Mouse (Mus musculus) lung, postnatal 0 days (tissue): Measurements from ENCODE around the gene Ncor2. TPM values are rescaled to one million over a fixed set of nuclear protein-coding genes. Genes with fewer than 3 reads are reported as not detected.

ENCODE experiments used
- ATAC-seq: fragments of 200-750 bp; cut with Nextera tagmentation; 2 replicates; pipeline ENCODE4 v1.8.0; 2017; ENCODE audit warnings: moderate library complexity
- DNase-seq: peaks from one replicate; pipeline ENCODE4 v3.0.0-alpha.2; 2016; ENCODE audit warnings: low spot score
- H3K27ac ChIP-seq: fragments of 300-500 bp; sonication (generic); 2 replicates; pipeline ENCODE4 v1.5.1; 2014; ENCODE audit warnings: antibody characterized with exemption, mild to moderate bottlenecking, low read length, mixed read lengths
- H3K27me3 ChIP-seq: fragments of 300-500 bp; sonication (generic); replicated peaks from 2 replicates; pipeline ENCODE4 v1.6.1; 2014; ENCODE audit warnings: low read length, mixed read lengths; ENCODE audit not compliant: insufficient read depth
- H3K36me3 ChIP-seq: fragments of 300-500 bp; sonication (generic); 2 replicates; pipeline ENCODE4 v1.6.1; 2014; ENCODE audit warnings: low read length, mixed read lengths; ENCODE audit not compliant: insufficient read depth
- H3K4me1 ChIP-seq: fragments of 300-500 bp; sonication (generic); 2 replicates; pipeline ENCODE4 v1.6.1; 2014; ENCODE audit warnings: antibody characterized with exemption, low read depth, low read length, mixed read lengths; ENCODE audit not compliant: insufficient read depth
- H3K4me2 ChIP-seq: fragments of 300-500 bp; sonication (generic); replicated peaks from 2 replicates; pipeline ENCODE4 v1.6.1; 2014; ENCODE audit warnings: low read depth, mild to moderate bottlenecking, low read length, moderate library complexity, mixed read lengths
- H3K4me3 ChIP-seq: fragments of 300-500 bp; sonication (generic); 2 replicates; pipeline ENCODE4 v1.5.1; 2014; ENCODE audit warnings: low read depth, low read length
- H3K9ac ChIP-seq: fragments of 300-500 bp; sonication (generic); replicated peaks from 2 replicates; pipeline ENCODE4 v1.6.1; 2014; ENCODE audit warnings: low read depth, mild to moderate bottlenecking
- H3K9me3 ChIP-seq: fragments of 300-500 bp; sonication (generic); 2 replicates; pipeline ENCODE4 v1.6.1; 2016; ENCODE audit warnings: low read length, mixed read lengths
- CTCF ChIP-seq: IDR thresholded peaks from 2 replicates; pipeline ENCODE4 v1.5.1; 2016; ENCODE audit warnings: antibody characterized with exemption, mild to moderate bottlenecking
- EP300 ChIP-seq: IDR thresholded peaks from 2 replicates; pipeline ENCODE4 v1.6.1; 2016; ENCODE audit warnings: antibody characterized with exemption, mild to moderate bottlenecking, control low read depth
- WGBS: fragments of 180-500 bp; shearing (Covaris S2); extraction: QIAGEN DNeasy Blood & Tissue Kit; methylation state at CpG from one replicate; pipeline ENCODE4 v1.1.7; 2014; 5-methylcytosine and 5-hydroxymethylcytosine counted together
- polyA plus RNA-seq: library from polyadenylated mRNA; unstranded; fragments of >200 nt; fragmentation: Nextera tagmentation; extraction: Ambion mirVana; gene quantifications from 2 replicates; pipeline ENCODE4 v1.2.1, GENCODE M21; 2015

Gene Ncor2
- polyA plus RNA-seq, 1 experiment from 2014 or later: 20.2 TPM

DNA sequence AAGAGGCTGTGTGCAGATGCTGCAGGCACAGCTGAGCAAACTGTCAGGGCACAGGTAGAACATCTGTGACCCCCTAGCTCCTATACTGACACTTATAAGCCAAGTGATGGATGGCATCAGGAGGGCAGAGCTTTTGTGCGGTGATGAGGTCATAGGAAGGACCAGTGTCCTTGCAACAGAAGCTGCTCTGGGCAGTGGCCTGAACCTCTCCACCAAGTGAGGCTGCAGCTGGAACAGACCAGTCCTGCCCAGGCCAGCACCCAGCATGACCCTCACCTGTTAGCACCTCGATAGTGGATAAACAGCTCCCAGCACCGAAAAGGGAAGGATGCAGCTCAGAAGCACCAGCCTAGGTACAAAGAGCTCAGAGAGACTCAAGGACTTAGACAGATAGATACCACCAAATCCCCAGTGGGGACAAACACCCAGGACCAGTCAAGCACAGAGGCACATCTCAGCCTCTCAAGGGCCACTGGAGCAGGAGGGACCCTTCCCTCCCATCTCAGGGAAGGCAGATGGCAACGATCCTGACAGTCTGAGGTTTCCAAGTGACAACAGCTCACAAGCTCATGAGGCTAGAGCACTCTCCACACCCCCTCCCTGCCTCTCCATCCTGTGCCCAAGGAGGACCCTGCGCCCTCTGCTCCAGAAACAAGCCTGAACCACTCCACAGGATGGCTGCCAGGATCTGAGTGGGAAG, 42.6 kb downstream of the Ncor2 start:
- WGBS: 38% methylated on average over 5 of the region's 5 CpGs
- no peaks in the 10 kb centered on the region for H3K36me3 ChIP-seq
- TF ChIP-seq EP300 (no peak), CTCF (no peak)
- no peak for ATAC-seq
- no peaks in the 10 kb centered on the region for H3K9me3 ChIP-seq
- peak overlapping the region; percentile 38 for H3K27ac ChIP-seq
- DNase-seq: no peak
- H3K4me3 ChIP-seq: no peak overlapping the region
- H3K4me2 ChIP-seq: no peak overlapping the region
- H3K4me1 ChIP-seq: peaks cover 49% of the 10 kb centered on the region; the same call in 1 of the 2 replicates
- no peaks in the 10 kb centered on the region for H3K27me3 ChIP-seq
- H3K9ac ChIP-seq: no peak overlapping the region

DNA sequence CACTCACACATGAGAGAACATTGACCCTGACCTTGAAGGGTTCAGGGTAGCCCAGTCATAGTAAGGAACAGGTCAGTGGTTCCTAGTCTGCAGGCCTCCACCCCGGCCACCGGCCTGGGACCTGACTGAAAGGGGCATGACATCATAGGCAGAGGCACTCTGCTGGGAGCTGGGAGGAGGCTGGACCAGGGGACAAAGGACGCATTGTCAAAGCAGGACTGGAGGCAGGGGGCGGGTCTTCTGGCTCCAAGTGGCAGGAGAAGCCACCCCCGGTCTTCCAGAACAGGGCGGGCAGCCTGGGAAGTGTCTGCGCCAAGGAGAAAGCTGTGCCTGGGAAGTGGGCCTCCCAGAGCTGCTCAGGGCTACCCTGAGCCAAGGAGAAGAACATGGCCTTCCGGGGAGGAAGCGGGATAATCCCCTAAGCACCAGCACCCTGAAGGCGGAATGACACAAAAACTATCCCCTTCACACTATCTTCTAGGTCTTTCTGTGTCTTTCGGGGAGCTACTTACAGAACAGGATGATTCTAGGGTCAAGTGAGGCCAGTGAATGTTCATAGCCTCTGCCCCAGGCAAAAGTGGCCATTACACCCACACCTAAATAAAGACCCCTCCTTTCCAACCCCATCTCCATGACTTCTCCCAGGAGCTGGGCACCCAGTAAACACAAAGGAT, 44.1 kb downstream of the Ncor2 start:
- 15% methylated on average over 11 of the region's 11 CpGs for WGBS
- peaks cover 42% of the 10 kb centered on the region; the same call in 1 of the 2 replicates for H3K4me1 ChIP-seq
- TF ChIP-seq EP300: no peak
- peak overlapping the region; percentile 81 for H3K27ac ChIP-seq
- no peaks in the 10 kb centered on the region for H3K36me3 ChIP-seq
- H3K9ac ChIP-seq: no peak overlapping the region
- H3K4me2 ChIP-seq: no peak overlapping the region
- DNase-seq (peak; percentile 94), ATAC-seq (peak; percentile 92)
- H3K9me3 ChIP-seq: no peaks in the 10 kb centered on the region
- H3K4me3 ChIP-seq: no peak overlapping the region
- no peaks in the 10 kb centered on the region for H3K27me3 ChIP-seq

DNA sequence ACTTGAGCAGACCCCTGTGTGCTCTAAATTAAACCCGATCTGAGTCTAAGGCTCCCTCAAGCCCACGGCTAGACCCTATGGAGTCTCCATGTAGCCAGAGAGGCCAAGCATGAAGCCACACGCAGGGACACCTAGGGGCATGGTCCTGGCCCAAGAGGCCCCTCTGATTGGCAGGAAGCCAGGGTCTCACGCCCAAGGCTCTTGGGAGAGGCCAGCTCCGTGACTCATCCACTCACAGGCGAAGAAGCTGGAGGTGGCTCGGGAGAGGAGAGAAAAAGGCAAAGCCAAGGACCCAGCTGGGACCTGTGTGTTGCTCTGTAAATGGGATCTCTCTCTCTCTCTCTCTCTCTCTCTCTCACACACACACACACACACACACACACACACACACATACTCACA, 44.6 kb downstream of the Ncor2 start:
- Histone ChIP-seq H3K36me3 (no peaks in the 10 kb centered on the region), H3K27ac (peak overlapping the region; percentile 81), H3K9ac (no peak overlapping the region), H3K4me3 (no peak overlapping the region), H3K4me1 (peaks cover 42% of the 10 kb centered on the region; the same call in 1 of the 2 replicates), H3K27me3 (no peaks in the 10 kb centered on the region), H3K4me2 (no peak overlapping the region), H3K9me3 (no peaks in the 10 kb centered on the region)
- ATAC-seq: peak; percentile 80
- DNase-seq: peak; percentile 91
- WGBS: 22% methylated on average over 7 of the region's 7 CpGs
- TF ChIP-seq EP300 (no peak), CTCF (no peak)

DNA sequence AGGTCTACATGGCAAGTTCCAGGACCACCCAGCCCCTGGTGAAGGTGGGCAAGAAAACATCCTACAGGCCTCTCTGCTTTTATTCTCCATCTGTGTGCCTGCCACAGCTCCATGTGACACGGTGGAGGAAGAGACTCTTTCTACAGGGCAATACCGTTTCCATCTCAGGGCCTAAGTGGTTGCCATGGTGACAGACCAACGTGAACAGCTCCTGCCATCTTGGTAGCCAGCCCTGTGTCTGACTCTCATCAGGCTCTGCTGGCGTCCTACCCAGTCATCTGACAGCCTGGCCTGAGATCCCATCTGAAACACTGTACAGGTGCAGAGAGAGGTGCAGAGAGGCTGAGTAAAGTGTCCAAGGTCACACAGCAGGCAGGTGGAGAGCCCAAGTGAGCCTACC, 45.4 kb downstream of the Ncor2 start:
- Histone ChIP-seq H3K4me3 (no peak overlapping the region), H3K4me1 (peaks cover 41% of the 10 kb centered on the region; the same call in 1 of the 2 replicates), H3K9me3 (no peaks in the 10 kb centered on the region), H3K27me3 (no peaks in the 10 kb centered on the region), H3K36me3 (no peaks in the 10 kb centered on the region), H3K4me2 (no peak overlapping the region), H3K9ac (no peak overlapping the region), H3K27ac (peak overlapping the region; percentile 81; the same call in 1 of the 2 replicates)
- 54% methylated on average over 4 of the region's 4 CpGs for WGBS
- TF ChIP-seq CTCF (no peak), EP300 (no peak)
- DNase-seq (no peak), ATAC-seq (no peak)

DNA sequence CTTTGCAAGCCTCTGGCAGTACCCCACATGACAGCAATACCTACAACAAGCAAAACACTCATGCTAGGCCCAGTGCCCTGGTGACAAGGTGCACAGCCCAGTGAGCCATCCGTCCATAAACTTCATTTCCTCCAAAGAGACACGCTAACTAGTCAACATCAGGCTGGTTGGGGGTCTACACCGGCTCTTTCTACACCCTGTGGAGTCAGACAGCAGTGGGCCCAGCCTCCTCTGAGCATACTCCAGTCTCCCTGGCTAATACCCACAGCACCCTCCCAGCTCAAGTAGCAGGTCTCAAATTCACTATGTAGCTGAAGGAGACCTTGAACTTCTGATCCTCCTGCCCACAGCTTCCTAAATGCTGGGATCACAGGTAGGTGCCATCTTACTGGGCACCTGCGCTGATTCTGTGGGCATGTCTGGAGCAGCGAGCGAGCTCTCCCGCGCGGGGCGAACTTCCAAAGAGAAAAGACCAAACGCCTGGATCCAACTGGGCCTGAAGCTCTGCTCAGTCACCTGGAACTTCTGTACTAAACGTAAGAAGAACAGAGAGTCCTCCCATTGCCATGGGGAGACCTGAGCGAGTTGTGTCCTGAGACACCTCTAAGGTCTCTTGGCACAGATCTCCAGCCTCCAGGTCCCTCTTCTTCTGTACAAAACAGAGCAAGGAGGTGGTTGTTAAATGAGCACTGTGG, 46.3 kb downstream of the Ncor2 start:
- no peaks in the 10 kb centered on the region for H3K36me3 ChIP-seq
- no peaks in the 10 kb centered on the region for H3K27me3 ChIP-seq
- H3K4me1 ChIP-seq: peaks cover 48% of the 10 kb centered on the region; the same call in 1 of the 2 replicates
- TF ChIP-seq EP300 (no peak), CTCF (no peak)
- 93% methylated on average over 13 of the region's 13 CpGs for WGBS
- no peak overlapping the region for H3K27ac ChIP-seq
- no peak overlapping the region for H3K4me2 ChIP-seq
- DNase-seq (no peak), ATAC-seq (no peak)
- H3K9ac ChIP-seq: no peak overlapping the region
- H3K9me3 ChIP-seq: no peaks in the 10 kb centered on the region
- H3K4me3 ChIP-seq: no peak overlapping the region

DNA sequence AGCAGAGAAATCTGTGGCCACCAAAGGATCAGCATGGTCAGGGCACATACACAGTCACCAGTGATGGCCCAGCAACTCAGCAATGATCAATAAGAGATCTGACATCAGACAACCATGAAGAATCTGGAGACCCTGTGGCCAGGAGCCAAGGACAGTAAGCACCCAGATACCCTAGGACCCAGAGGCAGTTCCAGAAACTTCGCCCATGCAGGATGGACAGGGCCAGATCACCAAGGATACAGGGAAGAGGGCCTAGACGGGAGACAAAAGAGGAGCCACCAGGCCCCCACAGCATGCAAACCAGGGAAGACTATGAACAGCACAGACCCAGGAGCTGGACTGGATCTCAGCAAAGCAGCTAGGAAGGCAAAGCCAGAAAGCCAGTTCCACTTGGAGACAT, 47.0 kb downstream of the Ncor2 start:
- no peak for ATAC-seq
- Histone ChIP-seq H3K4me3 (no peak overlapping the region), H3K9ac (no peak overlapping the region), H3K27ac (no peak overlapping the region), H3K36me3 (no peaks in the 10 kb centered on the region), H3K4me1 (peaks cover 45% of the 10 kb centered on the region; the same call in 1 of the 2 replicates), H3K27me3 (no peaks in the 10 kb centered on the region), H3K4me2 (no peak overlapping the region), H3K9me3 (no peaks in the 10 kb centered on the region)
- no peak for DNase-seq
- 83% methylated on average over 2 of the region's 2 CpGs for WGBS
- no peak for TF ChIP-seq EP300
- no peak for TF ChIP-seq CTCF
